Mouse (Mus musculus) T-helper 2 cell (primary cell): ENCODE results near the gene Fbxo24.

Experiments
- in situ Hi-C: fragments of 300-600 bp; cut with MboI, MseI; formaldehyde crosslinking; loops from one replicate; pipeline ENCODE4 v1.15.1; 2025; ENCODE audit warnings: high pct_unique_total_duplicates

Fbxo24 gene

DNA sequence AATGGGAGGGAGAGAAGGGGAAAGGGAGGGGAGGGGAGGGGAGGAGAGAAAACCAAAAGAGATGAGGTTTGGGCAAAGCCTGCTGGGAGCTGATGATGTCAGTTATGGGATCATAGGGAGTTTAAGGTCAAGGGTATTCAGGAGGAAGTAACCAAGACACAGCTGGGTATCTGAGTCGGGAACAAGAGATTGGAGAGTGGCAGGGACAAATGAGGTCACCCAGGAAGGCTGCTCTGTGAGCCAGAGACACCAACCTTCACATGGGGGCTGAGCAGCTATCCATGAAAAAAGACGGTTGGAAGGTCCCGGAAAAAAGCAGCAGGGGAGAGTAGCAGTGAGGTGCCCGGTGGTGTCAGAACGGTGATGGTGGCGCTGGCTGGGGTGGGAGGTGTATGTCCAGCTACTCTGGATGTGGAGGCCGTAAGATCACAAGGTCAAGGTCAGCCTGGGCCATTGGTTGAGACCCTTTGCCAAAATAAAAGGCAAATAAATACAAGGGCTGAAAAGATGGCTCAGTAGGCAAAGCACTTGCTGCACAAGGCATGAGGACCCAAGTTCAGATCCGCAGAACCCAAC is 60.5 kb downstream of the Fbxo24 start:
- in situ Hi-C loops = no loop called here

DNA sequence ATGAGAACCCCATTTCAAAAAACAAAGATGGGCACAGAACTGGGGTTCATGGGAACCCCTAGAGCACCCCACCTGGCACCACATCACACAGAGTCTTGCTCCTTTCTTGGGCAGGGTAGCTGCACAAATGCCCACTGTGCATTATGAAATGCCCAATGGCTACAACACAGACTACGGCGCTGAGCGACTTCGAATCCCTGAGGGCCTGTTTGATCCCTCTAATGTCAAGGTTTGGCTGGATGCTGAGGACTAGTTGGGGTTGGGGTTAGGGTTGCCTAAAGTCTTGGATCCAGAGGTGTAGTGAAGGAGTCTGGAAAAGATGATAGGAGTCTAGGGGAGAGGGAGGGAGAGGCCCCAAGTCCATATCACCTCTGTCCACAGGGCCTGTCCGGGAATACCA is 62.4 kb downstream of the Fbxo24 start:
- in situ Hi-C loops = no loop called here

DNA sequence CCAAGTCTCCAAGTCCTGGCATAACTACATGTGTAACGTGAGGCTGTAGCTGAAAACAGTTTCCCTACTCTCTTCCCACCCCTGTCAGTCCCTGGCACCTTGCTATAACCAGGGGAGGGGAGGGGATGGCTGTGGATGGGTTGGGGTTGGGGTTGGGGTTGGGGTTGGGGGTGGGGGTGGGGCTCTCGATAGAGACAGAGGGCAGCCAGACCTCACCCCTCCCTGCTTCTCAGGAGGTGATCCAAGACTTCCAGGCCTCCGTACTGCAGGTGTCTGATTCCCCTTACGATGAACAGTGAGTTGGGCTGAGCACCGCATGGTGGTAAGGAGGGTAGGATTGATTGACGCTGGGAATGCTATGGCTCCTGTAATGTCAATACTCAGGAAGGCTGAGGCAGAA is 63.1 kb downstream of the Fbxo24 start:
- in situ Hi-C loops = no loop called here

DNA sequence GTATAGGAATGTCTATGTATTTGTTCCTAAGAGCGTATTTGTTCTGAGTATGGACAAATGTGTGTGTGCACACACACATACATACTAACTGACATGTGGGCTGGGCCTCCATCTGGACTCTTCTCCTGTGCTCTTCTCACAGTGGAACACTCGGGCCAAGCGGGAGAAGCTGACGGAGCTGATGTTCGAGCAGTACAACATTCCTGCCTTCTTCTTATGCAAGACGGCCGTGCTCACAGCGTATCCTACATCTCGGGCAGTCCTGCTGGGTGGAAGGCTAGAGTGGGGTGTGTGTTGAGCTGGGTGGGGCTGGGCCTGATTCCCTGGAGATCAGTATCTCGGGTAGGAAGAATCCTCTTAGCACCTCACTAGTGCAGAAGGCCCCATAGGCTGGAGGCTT is 65.8 kb downstream of the Fbxo24 start:
- in situ Hi-C loops = no loop called here
